Mouse (Mus musculus): ENCODE data around the gene Pdzrn3. TPM values are rescaled to one million over a fixed set of nuclear protein-coding genes. Genes with fewer than 3 reads are reported as not detected.

Gene Pdzrn3
- polyA plus RNA-seq, 1 experiment from 2014 or later = 18.9 TPM

- Histone ChIP-seq H3K27me3 (replicated peaks; ENCODE audit: control insufficient read depth, insufficient read depth, low read length) (no peaks in the 10 kb centered on the region), H3K4me1 (ENCODE audit: control insufficient read depth, insufficient read depth, low read depth, low read length) (no peaks in the 10 kb centered on the region; the same call in 1 of the 2 replicates), H3K4me2 (ENCODE audit: low read length) (no peak overlapping the region), H3K27ac (ENCODE audit: low read depth, low read length) (no peak overlapping the region), H3K36me3 (ENCODE audit: control insufficient read depth, insufficient read depth, low read length) (no peaks in the 10 kb centered on the region), H3K9ac (ENCODE audit: low read depth, low read length) (no peak overlapping the region), H3K9me3 (ENCODE audit: control insufficient read depth, low read length) (no peaks in the 10 kb centered on the region), H3K4me3 (ENCODE audit: low read length) (no peak overlapping the region)
- ATAC-seq = no peak; the same call in 1 of the 2 replicates
- 49% methylated on average over 3 of the region's 3 CpGs for WGBS
These were observed 157.4 kb downstream of the Pdzrn3 start for GRCm38 (mm10) chr6:101220307-101220706.

GRCm38 (mm10) chr6:101219004-101219403 lies 158.7 kb downstream of the Pdzrn3 start:
- H3K27ac ChIP-seq (ENCODE audit: low read depth, low read length) = no peak overlapping the region
- H3K4me3 ChIP-seq (ENCODE audit: low read length) = no peak overlapping the region
- no peak overlapping the region for H3K4me2 ChIP-seq (ENCODE audit: low read length)
- no peaks in the 10 kb centered on the region; the same call in 1 of the 2 replicates for H3K4me1 ChIP-seq (ENCODE audit: control insufficient read depth, insufficient read depth, low read depth, low read length)
- no peaks in the 10 kb centered on the region for H3K36me3 ChIP-seq (ENCODE audit: control insufficient read depth, insufficient read depth, low read length)
- WGBS = 86% methylated on average over 3 of the region's 3 CpGs
- H3K27me3 ChIP-seq (replicated peaks; ENCODE audit: control insufficient read depth, insufficient read depth, low read length) = no peaks in the 10 kb centered on the region
- ATAC-seq = no peak
- H3K9me3 ChIP-seq (ENCODE audit: control insufficient read depth, low read length) = no peaks in the 10 kb centered on the region
- H3K9ac ChIP-seq (ENCODE audit: low read depth, low read length) = no peak overlapping the region

GRCm38 (mm10) chr6:101218197-101218596 lies 159.5 kb downstream of the Pdzrn3 start:
- 72% methylated on average over 4 of the region's 4 CpGs for WGBS

GRCm38 (mm10) chr6:101217756-101218155 lies 159.9 kb downstream of the Pdzrn3 start:
- Histone ChIP-seq H3K4me3 (ENCODE audit: low read length) (no peak overlapping the region), H3K4me2 (ENCODE audit: low read length) (no peak overlapping the region), H3K9ac (ENCODE audit: low read depth, low read length) (no peak overlapping the region), H3K27ac (ENCODE audit: low read depth, low read length) (no peak overlapping the region), H3K9me3 (ENCODE audit: control insufficient read depth, low read length) (no peaks in the 10 kb centered on the region), H3K36me3 (ENCODE audit: control insufficient read depth, insufficient read depth, low read length) (no peaks in the 10 kb centered on the region), H3K27me3 (replicated peaks; ENCODE audit: control insufficient read depth, insufficient read depth, low read length) (no peaks in the 10 kb centered on the region), H3K4me1 (ENCODE audit: control insufficient read depth, insufficient read depth, low read depth, low read length) (no peaks in the 10 kb centered on the region; the same call in 1 of the 2 replicates)
- WGBS = 75% methylated on average over 6 of the region's 6 CpGs
- no peak for ATAC-seq

More at GRCm38 (mm10) chr6:101218197-101218596, 159.5 kb downstream of the Pdzrn3 start:
- H3K27me3 ChIP-seq (replicated peaks; ENCODE audit: control insufficient read depth, insufficient read depth, low read length) = no peaks in the 10 kb centered on the region
- no peaks in the 10 kb centered on the region for H3K36me3 ChIP-seq (ENCODE audit: control insufficient read depth, insufficient read depth, low read length)
- H3K9ac ChIP-seq (ENCODE audit: low read depth, low read length) = no peak overlapping the region
- no peak overlapping the region for H3K4me2 ChIP-seq (ENCODE audit: low read length)
- ATAC-seq = no peak
- no peaks in the 10 kb centered on the region for H3K9me3 ChIP-seq (ENCODE audit: control insufficient read depth, low read length)
- no peaks in the 10 kb centered on the region; the same call in 1 of the 2 replicates for H3K4me1 ChIP-seq (ENCODE audit: control insufficient read depth, insufficient read depth, low read depth, low read length)
- no peak overlapping the region for H3K4me3 ChIP-seq (ENCODE audit: low read length)
- no peak overlapping the region for H3K27ac ChIP-seq (ENCODE audit: low read depth, low read length)

GRCm38 (mm10) chr6:101215436-101215791 lies 162.3 kb downstream of the Pdzrn3 start:
- no peak overlapping the region for H3K27ac ChIP-seq (ENCODE audit: low read depth, low read length)
- H3K4me1 ChIP-seq (ENCODE audit: control insufficient read depth, insufficient read depth, low read depth, low read length) = no peaks in the 10 kb centered on the region; the same call in 1 of the 2 replicates
- no peaks in the 10 kb centered on the region for H3K36me3 ChIP-seq (ENCODE audit: control insufficient read depth, insufficient read depth, low read length)
- ATAC-seq = no peak
- H3K4me3 ChIP-seq (ENCODE audit: low read length) = no peak overlapping the region
- no peaks in the 10 kb centered on the region for H3K9me3 ChIP-seq (ENCODE audit: control insufficient read depth, low read length)
- H3K9ac ChIP-seq (ENCODE audit: low read depth, low read length) = no peak overlapping the region
- 55% methylated on average over 16 of the region's 16 CpGs for WGBS
- no peaks in the 10 kb centered on the region for H3K27me3 ChIP-seq (replicated peaks; ENCODE audit: control insufficient read depth, insufficient read depth, low read length)
- H3K4me2 ChIP-seq (ENCODE audit: low read length) = no peak overlapping the region

GRCm38 (mm10) chr6:101214734-101215435 lies 162.8 kb downstream of the Pdzrn3 start:
- H3K9me3 ChIP-seq (ENCODE audit: control insufficient read depth, low read length) = no peaks in the 10 kb centered on the region
- H3K4me1 ChIP-seq (ENCODE audit: control insufficient read depth, insufficient read depth, low read depth, low read length) = no peaks in the 10 kb centered on the region; the same call in 1 of the 2 replicates
- 81% methylated on average over 8 of the region's 8 CpGs for WGBS
- no peak overlapping the region for H3K4me2 ChIP-seq (ENCODE audit: low read length)
- H3K27ac ChIP-seq (ENCODE audit: low read depth, low read length) = no peak overlapping the region
- H3K27me3 ChIP-seq (replicated peaks; ENCODE audit: control insufficient read depth, insufficient read depth, low read length) = no peaks in the 10 kb centered on the region
- H3K4me3 ChIP-seq (ENCODE audit: low read length) = no peak overlapping the region
- no peak for ATAC-seq
- H3K36me3 ChIP-seq (ENCODE audit: control insufficient read depth, insufficient read depth, low read length) = no peaks in the 10 kb centered on the region
- H3K9ac ChIP-seq (ENCODE audit: low read depth, low read length) = no peak overlapping the region

- 46% methylated on average over 5 of the region's 5 CpGs for WGBS
- H3K9ac ChIP-seq (ENCODE audit: low read depth, low read length) = no peak overlapping the region
- H3K27ac ChIP-seq (ENCODE audit: low read depth, low read length) = no peak overlapping the region
These were observed 164.6 kb downstream of the Pdzrn3 start for GRCm38 (mm10) chr6:101213066-101213465.

GRCm38 (mm10) chr6:101212086-101212485 lies 165.6 kb downstream of the Pdzrn3 start:
- Histone ChIP-seq H3K9ac (ENCODE audit: low read depth, low read length) (no peak overlapping the region), H3K9me3 (ENCODE audit: control insufficient read depth, low read length) (no peaks in the 10 kb centered on the region), H3K36me3 (ENCODE audit: control insufficient read depth, insufficient read depth, low read length) (no peaks in the 10 kb centered on the region), H3K27ac (ENCODE audit: low read depth, low read length) (0 out of 2 replicates have a peak overlapping the region, but pooled peaks have one; percentile 8), H3K4me2 (ENCODE audit: low read length) (no peak overlapping the region), H3K4me1 (ENCODE audit: control insufficient read depth, insufficient read depth, low read depth, low read length) (no peaks in the 10 kb centered on the region; the same call in 1 of the 2 replicates), H3K27me3 (replicated peaks; ENCODE audit: control insufficient read depth, insufficient read depth, low read length) (no peaks in the 10 kb centered on the region), H3K4me3 (ENCODE audit: low read length) (no peak overlapping the region)
- WGBS = 84% methylated on average over 6 of the region's 6 CpGs
- no peak for ATAC-seq

More at GRCm38 (mm10) chr6:101213066-101213465, 164.6 kb downstream of the Pdzrn3 start:
- H3K4me2 ChIP-seq (ENCODE audit: low read length) = no peak overlapping the region
- no peak overlapping the region for H3K4me3 ChIP-seq (ENCODE audit: low read length)
- no peaks in the 10 kb centered on the region for H3K9me3 ChIP-seq (ENCODE audit: control insufficient read depth, low read length)
- H3K4me1 ChIP-seq (ENCODE audit: control insufficient read depth, insufficient read depth, low read depth, low read length) = no peaks in the 10 kb centered on the region; the same call in 1 of the 2 replicates
- no peak for ATAC-seq
- no peaks in the 10 kb centered on the region for H3K27me3 ChIP-seq (replicated peaks; ENCODE audit: control insufficient read depth, insufficient read depth, low read length)
- H3K36me3 ChIP-seq (ENCODE audit: control insufficient read depth, insufficient read depth, low read length) = no peaks in the 10 kb centered on the region

- no peak overlapping the region for H3K4me2 ChIP-seq (ENCODE audit: low read length)
- H3K27ac ChIP-seq (ENCODE audit: low read depth, low read length) = 0 out of 2 replicates have a peak overlapping the region, but pooled peaks have one; percentile 9
- H3K27me3 ChIP-seq (replicated peaks; ENCODE audit: control insufficient read depth, insufficient read depth, low read length) = no peaks in the 10 kb centered on the region
- WGBS = 53% methylated on average over 8 of the region's 8 CpGs
- no peak overlapping the region for H3K4me3 ChIP-seq (ENCODE audit: low read length)
- H3K9ac ChIP-seq (ENCODE audit: low read depth, low read length) = no peak overlapping the region
- H3K4me1 ChIP-seq (ENCODE audit: control insufficient read depth, insufficient read depth, low read depth, low read length) = no peaks in the 10 kb centered on the region; the same call in 1 of the 2 replicates
- ATAC-seq = peak; percentile 93
- no peaks in the 10 kb centered on the region for H3K36me3 ChIP-seq (ENCODE audit: control insufficient read depth, insufficient read depth, low read length)
- H3K9me3 ChIP-seq (ENCODE audit: control insufficient read depth, low read length) = no peaks in the 10 kb centered on the region
These were observed 166.3 kb downstream of the Pdzrn3 start for GRCm38 (mm10) chr6:101211361-101211841.
